In genomic region chr5:24550598-24551316, GRCm38 (mm10) we compare ENCODE assay signal across 9 mouse cellular contexts. TPM values are rescaled to one million over a fixed set of nuclear protein-coding genes. Genes with fewer than 3 reads are reported as not detected.
DNase-seq lines count a peak whose midpoint lies in the region; ATAC-seq and TF ChIP-seq lines count a peak whose summit lies in the region.
"Had no signal": no experiment of that assay in that cellular context is flagged by ENCODE, and none has a peak within 500 bp of the region (broad histone marks: within the 10 kb centered on the region; RNA-seq: fewer than 3 reads in every experiment).

No protein-coding gene starts in this region.

- H3K9ac ChIP-seq in heart, adult 2 months (ENCODE audit: low read depth, low read length) = no peak overlapping the region
- H3K9ac ChIP-seq in embryonic facial prominence, embryonic 12.5 days = no peak overlapping the region
- 0 out of 2 replicates have a peak overlapping the region, but pooled peaks have one; percentile 13 for H3K9ac ChIP-seq in hindbrain, embryonic 13.5 days
- H3K9ac ChIP-seq in midbrain, embryonic 16.5 days (ENCODE audit: low read depth, low read length) = 0 out of 2 replicates have a peak overlapping the region, but pooled peaks have one; percentile 26

- TF ChIP-seq CTCF in heart, adult 2 months (IDR thresholded peaks at IDR 0.05) = no peak

- H3K79me2 ChIP-seq in heart, adult 2 months (replicated peaks; ENCODE audit: control insufficient read depth, insufficient read depth, low read length) = no peaks in the 10 kb centered on the region

- H3K27me3 ChIP-seq in heart, adult 2 months (ENCODE audit: control insufficient read depth, insufficient read depth, low read length) = no peaks in the 10 kb centered on the region
- no peaks in the 10 kb centered on the region; the same call in none of the 2 replicates for H3K27me3 ChIP-seq in embryonic facial prominence, embryonic 12.5 days
- peaks cover 27% of the 10 kb centered on the region; the same call in 1 of the 2 replicates for H3K27me3 ChIP-seq in hindbrain, embryonic 13.5 days
- no peaks in the 10 kb centered on the region; the same call in 1 of the 2 replicates for H3K27me3 ChIP-seq in midbrain, embryonic 16.5 days (ENCODE audit: control insufficient read depth, insufficient read depth, low read depth, low read length)

- H3K36me3 ChIP-seq in heart, adult 2 months (ENCODE audit: control insufficient read depth, insufficient read depth, low read length) = no peaks in the 10 kb centered on the region
- no peaks in the 10 kb centered on the region for H3K36me3 ChIP-seq in embryonic facial prominence, embryonic 12.5 days
- no peaks in the 10 kb centered on the region for H3K36me3 ChIP-seq in hindbrain, embryonic 13.5 days
- H3K36me3 ChIP-seq in midbrain, embryonic 16.5 days (ENCODE audit: control insufficient read depth, insufficient read depth, low read length) = no peaks in the 10 kb centered on the region

- peak; percentile 43; the same call in 1 of the 2 replicates for ATAC-seq in embryonic facial prominence, embryonic 12.5 days (ENCODE audit: insufficient number of reproducible peaks, insufficient read depth, low FRiP score, low TSS enrichment)
- peak; percentile 91 for ATAC-seq in hindbrain, embryonic 13.5 days (ENCODE audit: low FRiP score)
- ATAC-seq in midbrain, embryonic 16.5 days = peak; percentile 57

- no peak for TF ChIP-seq POLR2A in heart, adult 2 months (IDR thresholded peaks at IDR 0.05; ENCODE audit: insufficient read depth, low read depth, low read length)

- no peak for TF ChIP-seq EP300 in heart, adult 2 months (IDR thresholded peaks at IDR 0.05; ENCODE audit: insufficient read depth, low read depth, low read length)

- H3K9me3 ChIP-seq in embryonic facial prominence, embryonic 12.5 days = no peaks in the 10 kb centered on the region
- H3K9me3 ChIP-seq in hindbrain, embryonic 13.5 days = peaks cover 1% of the 10 kb centered on the region; the same call in 1 of the 2 replicates
- H3K9me3 ChIP-seq in midbrain, embryonic 16.5 days (replicated peaks; ENCODE audit: control insufficient read depth, low read length, poor library complexity, severe bottlenecking) = no peaks in the 10 kb centered on the region

- H3K4me1 ChIP-seq in heart, adult 2 months (ENCODE audit: control insufficient read depth, insufficient read depth, low read length) = peaks cover 2% of the 10 kb centered on the region; the same call in 1 of the 2 replicates
- H3K4me1 ChIP-seq in embryonic facial prominence, embryonic 12.5 days = peaks cover 32% of the 10 kb centered on the region
- peaks cover 24% of the 10 kb centered on the region for H3K4me1 ChIP-seq in hindbrain, embryonic 13.5 days (replicated peaks)
- peaks cover 5% of the 10 kb centered on the region for H3K4me1 ChIP-seq in midbrain, embryonic 16.5 days (ENCODE audit: control insufficient read depth, insufficient read depth, low read length)

- no peak overlapping the region for H3K27ac ChIP-seq in heart, adult 2 months
- no peak overlapping the region for H3K27ac ChIP-seq in embryonic facial prominence, embryonic 12.5 days
- peak overlapping the region; percentile 67 for H3K27ac ChIP-seq in hindbrain, embryonic 13.5 days
- no peak overlapping the region for H3K27ac ChIP-seq in midbrain, embryonic 16.5 days (ENCODE audit: low read length)

- intact Hi-C loops in heart, adult 2 months (cut with DNase I) = no loop called here
- intact Hi-C loops in heart, postnatal 36 days (cut with DNase I) = no loop called here

- WGBS in heart, adult 2 months = 23% methylated on average over 26 of the region's 26 CpGs
- WGBS in embryonic facial prominence, embryonic 12.5 days = 32% methylated on average over 26 of the region's 26 CpGs
- 22% methylated on average over 26 of the region's 26 CpGs for WGBS in hindbrain, embryonic 13.5 days
- 27% methylated on average over 26 of the region's 26 CpGs for WGBS in midbrain, embryonic 16.5 days

- peak overlapping the region; percentile 35 for H3K4me2 ChIP-seq in embryonic facial prominence, embryonic 12.5 days (replicated peaks)
- H3K4me2 ChIP-seq in hindbrain, embryonic 13.5 days = peak overlapping the region; percentile 40
- H3K4me2 ChIP-seq in midbrain, embryonic 16.5 days (ENCODE audit: low read length) = peak overlapping the region; percentile 44

- no peak overlapping the region for H3K4me3 ChIP-seq in heart, adult 2 months
- H3K4me3 ChIP-seq in embryonic facial prominence, embryonic 12.5 days = no peak overlapping the region
- H3K4me3 ChIP-seq in hindbrain, embryonic 13.5 days = no peak overlapping the region
- H3K4me3 ChIP-seq in midbrain, embryonic 16.5 days (ENCODE audit: low read depth, low read length) = no peak overlapping the region

- DNase-seq in heart, adult 2 months = peak; percentile 45 to 54
- DNase-seq in heart, postnatal 36 days = no peak
- DNase-seq in layer of hippocampus, postnatal 36 days = peak; percentile 51 to 54
- peak; percentile 34 to 49 for DNase-seq in thymus, postnatal 10 days (ENCODE audit: low spot score in 2 of 2)
- DNase-seq in adrenal gland, adult 2 months = no peak

RNA-seq across cellular contexts. Expression of gene 4931409K22Rik, which starts 5.9 kb away (rescaled TPM):
- total RNA-seq in heart, adult 2 months (2021) = not detected
- polyA plus RNA-seq in heart, adult 2 months (2012; rRNA removed) = 0.06 TPM in 1 of 2 replicates, not detected in the other
- total RNA-seq in heart, postnatal 36 days (2021) = not detected
- 0.10 TPM in 1 of 2 replicates, not detected in the other for polyA plus RNA-seq in embryonic facial prominence, embryonic 12.5 days (2016; fragmentation: Nextera tagmentation; extraction: Ambion mirVana)
- polyA plus RNA-seq in hindbrain, embryonic 13.5 days (2015; fragmentation: Nextera tagmentation; extraction: Ambion mirVana) = 0.12 and 0.19 TPM in 2 replicates
- not detected for total RNA-seq in layer of hippocampus, postnatal 36 days (2021)
- polyA plus RNA-seq in midbrain, embryonic 16.5 days (2015; fragmentation: Nextera tagmentation; extraction: Ambion mirVana) = 0.08 TPM in 1 of 2 replicates, not detected in the other
- not detected for total RNA-seq in adrenal gland, adult 2 months (2021)
- not detected in 2 replicates for polyA plus RNA-seq in adrenal gland, adult 2 months (2012; rRNA removed)

RNA-seq across cellular contexts. Expression of gene Asb10, which starts 10.0 kb away (rescaled TPM):
- total RNA-seq in heart, adult 2 months (2021) = 10 to 100 TPM; 80.8 to 93.5 TPM
- 138 and 163 TPM in 2 replicates for polyA plus RNA-seq in heart, adult 2 months (2012; rRNA removed)
- total RNA-seq in heart, postnatal 36 days (2021) = 10 to 100 TPM; 73.0 to 82.3 TPM
- polyA plus RNA-seq in embryonic facial prominence, embryonic 12.5 days (2016; fragmentation: Nextera tagmentation; extraction: Ambion mirVana) = 0.33 and 1.1 TPM in 2 replicates
- 0.16 and 0.49 TPM in 2 replicates for polyA plus RNA-seq in hindbrain, embryonic 13.5 days (2015; fragmentation: Nextera tagmentation; extraction: Ambion mirVana)
- under 1 TPM in 1 of 2 experiments, not detected in 1; 0.25 TPM for total RNA-seq in layer of hippocampus, postnatal 36 days (2021)
- polyA plus RNA-seq in midbrain, embryonic 16.5 days (2015; fragmentation: Nextera tagmentation; extraction: Ambion mirVana) = 0.15 TPM in 1 of 2 replicates, not detected in the other
- not detected for total RNA-seq in adrenal gland, adult 2 months (2021)
- 0.30 and 0.76 TPM in 2 replicates for polyA plus RNA-seq in adrenal gland, adult 2 months (2012; rRNA removed)

RNA-seq across cellular contexts. Expression of gene Gbx1, which starts 23.8 kb away (rescaled TPM):
- total RNA-seq in heart, adult 2 months (2021) = not detected
- 0.06 TPM in 1 of 2 replicates, not detected in the other for polyA plus RNA-seq in heart, adult 2 months (2012; rRNA removed)
- not detected for total RNA-seq in heart, postnatal 36 days (2021)
- polyA plus RNA-seq in embryonic facial prominence, embryonic 12.5 days (2016; fragmentation: Nextera tagmentation; extraction: Ambion mirVana) = 0.04 and 0.23 TPM in 2 replicates
- polyA plus RNA-seq in hindbrain, embryonic 13.5 days (2015; fragmentation: Nextera tagmentation; extraction: Ambion mirVana) = 4.6 and 5.1 TPM in 2 replicates
- not detected for total RNA-seq in layer of hippocampus, postnatal 36 days (2021)
- 0.20 and 0.21 TPM in 2 replicates for polyA plus RNA-seq in midbrain, embryonic 16.5 days (2015; fragmentation: Nextera tagmentation; extraction: Ambion mirVana)
- total RNA-seq in adrenal gland, adult 2 months (2021) = not detected
- polyA plus RNA-seq in adrenal gland, adult 2 months (2012; rRNA removed) = not detected in 2 replicates
- polyA plus RNA-seq: gonadal fat pad, adult 2 months had no signal

RNA-seq across cellular contexts. Expression of gene Abcf2, which starts 26.5 kb away (rescaled TPM):
- total RNA-seq in heart, adult 2 months (2021) = 10 to 100 TPM; 52.5 to 55.8 TPM
- 43.3 and 57.2 TPM in 2 replicates for polyA plus RNA-seq in heart, adult 2 months (2012; rRNA removed)
- total RNA-seq in heart, postnatal 36 days (2021) = 10 to 100 TPM; 55.3 to 56.0 TPM
- polyA plus RNA-seq in embryonic facial prominence, embryonic 12.5 days (2016; fragmentation: Nextera tagmentation; extraction: Ambion mirVana) = 126 and 128 TPM in 2 replicates
- 91.6 and 92.3 TPM in 2 replicates for polyA plus RNA-seq in hindbrain, embryonic 13.5 days (2015; fragmentation: Nextera tagmentation; extraction: Ambion mirVana)
- total RNA-seq in layer of hippocampus, postnatal 36 days (2021) = 10 to 100 TPM; 74.5 to 77.3 TPM
- 78.0 and 85.0 TPM in 2 replicates for polyA plus RNA-seq in midbrain, embryonic 16.5 days (2015; fragmentation: Nextera tagmentation; extraction: Ambion mirVana)
- total RNA-seq in adrenal gland, adult 2 months (2021) = 10 to 100 TPM; 72.0 TPM
- polyA plus RNA-seq in adrenal gland, adult 2 months (2012; rRNA removed) = 66.9 and 82.4 TPM in 2 replicates

RNA-seq across cellular contexts. Expression of gene Chpf2, which starts 35.8 kb away (rescaled TPM):
- total RNA-seq in heart, adult 2 months (2021) = 1 to 10 TPM; 7.5 to 9.0 TPM
- polyA plus RNA-seq in heart, adult 2 months (2012; rRNA removed) = 9.9 and 12.3 TPM in 2 replicates
- total RNA-seq in heart, postnatal 36 days (2021) = 10 to 100 TPM; 10.8 to 11.6 TPM
- polyA plus RNA-seq in embryonic facial prominence, embryonic 12.5 days (2016; fragmentation: Nextera tagmentation; extraction: Ambion mirVana) = 23.0 and 24.4 TPM in 2 replicates
- polyA plus RNA-seq in hindbrain, embryonic 13.5 days (2015; fragmentation: Nextera tagmentation; extraction: Ambion mirVana) = 17.4 and 19.9 TPM in 2 replicates
- 10 to 100 TPM; 58.0 to 61.2 TPM for total RNA-seq in layer of hippocampus, postnatal 36 days (2021)
- polyA plus RNA-seq in midbrain, embryonic 16.5 days (2015; fragmentation: Nextera tagmentation; extraction: Ambion mirVana) = 16.6 and 23.3 TPM in 2 replicates
- total RNA-seq in adrenal gland, adult 2 months (2021) = 10 to 100 TPM; 37.9 to 49.7 TPM
- polyA plus RNA-seq in adrenal gland, adult 2 months (2012; rRNA removed) = 60.0 and 76.6 TPM in 2 replicates

Comparison
In these comparisons a context has a peak if more than half of its experiments do, and no peak if none do; other contexts are left out.
1. DNase-seq: peak in heart, adult 2 months (2 of 2), layer of hippocampus, postnatal 36 days (2 of 2) and thymus, postnatal 10 days (2 of 2); none in heart, postnatal 36 days (0 of 2) and adrenal gland, adult 2 months (single experiment).
2. H3K9ac ChIP-seq: peak in hindbrain, embryonic 13.5 days (single experiment) and midbrain, embryonic 16.5 days (single experiment); none in heart, adult 2 months (single experiment) and embryonic facial prominence, embryonic 12.5 days (single experiment).
3. RNA of gene Asb10, which starts 10.0 kb away (polyA plus RNA-seq): 138 to 163 TPM in heart, adult 2 months; 0.33 to 1.1 TPM in embryonic facial prominence, embryonic 12.5 days, 0.16 to 0.49 TPM in hindbrain, embryonic 13.5 days, 0.30 to 0.76 TPM in adrenal gland, adult 2 months and 0.15 TPM in midbrain, embryonic 16.5 days; every median in the first group is over 10 times any median in the second.
4. Peak in every context shown above with its lines, with median percentiles within 50 percentile points of each other: ATAC-seq and H3K4me2 ChIP-seq.